Mouse (Mus musculus) mammary gland, adult 2 months (tissue): ENCODE data around the gene Efna3. TPM values are rescaled to one million over a fixed set of nuclear protein-coding genes. Genes with fewer than 3 reads are reported as not detected.

ENCODE experiments used
- polyA plus RNA-seq: library from polyadenylated mRNA; depleted of rRNA; stranded (reverse); fragments of >200 nt; gene quantifications from 2 replicates; pipeline ENCODE4 v1.2.3, GENCODE M21; 2012; ENCODE audit warnings: low replicate concordance; rRNA removed

Efna3 gene
- 8.6 and 12.4 TPM in 2 replicates for polyA plus RNA-seq

GRCm38 (mm10) chr3:89322514-89323165 lies at the start of gene Efna3:
TSS of gene Efna3 (minus strand) at chr3:89322965.

GRCm38 (mm10) chr3:89365153-89365485 lies 42.4 kb upstream of the Efna3 start, which contains the start of gene Dcst1:
TSS of gene Dcst1 (minus strand) at chr3:89365253.

GRCm38 (mm10) chr3:89361675-89362074 lies 38.9 kb upstream of the Efna3 start, which contains the start of gene Dcst2:
TSS of gene Dcst2 (plus strand) at chr3:89361975.

GRCm38 (mm10) chr3:89349869-89350501 lies 27.2 kb upstream of the Efna3 start, which contains the start of gene Adam15:
TSS of gene Adam15 (minus strand) at chr3:89349996.

GRCm38 (mm10) chr3:89337721-89338578 lies 15.2 kb upstream of the Efna3 start, which contains the start of gene Efna4:
TSS of gene Efna4 (minus strand) at chr3:89338028.

GRCm38 (mm10) chr3:89280606-89281511 lies 41.9 kb downstream of the Efna3 start, which contains the start of gene Efna1:
TSS of gene Efna1 (minus strand) at chr3:89281142.

GRCm38 (mm10) chr3:89270051-89270755 lies 52.6 kb downstream of the Efna3 start, which contains the start of gene Slc50a1:
TSS of gene Slc50a1 (minus strand) at chr3:89270570.

Other genes with a start within 250 kb of the Efna3 start
- gene Rusc1, start 229.7 kb downstream of the Efna3 start, polyA plus RNA-seq: 43.9 and 51.7 TPM in 2 replicates
- gene Gm43738, start 221.9 kb downstream of the Efna3 start, polyA plus RNA-seq: not detected in 2 replicates
- gene Fdps, start 221.0 kb downstream of the Efna3 start, polyA plus RNA-seq: 69.2 and 93.9 TPM in 2 replicates
- 1.2 TPM in 1 of 2 replicates, not detected in the other for gene Pklr, start 186.8 kb downstream of the Efna3 start, polyA plus RNA-seq
- gene Hcn3, start 162.8 kb downstream of the Efna3 start, polyA plus RNA-seq: 1.7 and 5.4 TPM in 2 replicates
- 52.1 and 77.2 TPM in 2 replicates for gene Clk2, start 158.2 kb downstream of the Efna3 start, polyA plus RNA-seq
- gene Scamp3, start 145.5 kb downstream of the Efna3 start, polyA plus RNA-seq: 149 and 198 TPM in 2 replicates
- 60.1 and 120 TPM in 2 replicates for gene Fam189b, start 139.8 kb downstream of the Efna3 start, polyA plus RNA-seq
- gene Gba, start 120.0 kb downstream of the Efna3 start, polyA plus RNA-seq: 64.0 and 119 TPM in 2 replicates
- 50.0 and 62.6 TPM in 2 replicates for gene Thbs3, start 107.8 kb downstream of the Efna3 start, polyA plus RNA-seq
- gene Mtx1, start 95.9 kb downstream of the Efna3 start, polyA plus RNA-seq: 162 and 208 TPM in 2 replicates
- gene Muc1, start 93.9 kb downstream of the Efna3 start, polyA plus RNA-seq: 12.4 and 14.5 TPM in 2 replicates
- gene Krtcap2, start 77.0 kb downstream of the Efna3 start, polyA plus RNA-seq: 189 and 281 TPM in 2 replicates
- 10.8 and 22.3 TPM in 2 replicates for gene Trim46, start 76.7 kb downstream of the Efna3 start, polyA plus RNA-seq
- gene Dpm3, start 63.6 kb downstream of the Efna3 start, polyA plus RNA-seq: 493 and 778 TPM in 2 replicates
- 258 and 285 TPM in 2 replicates for gene Slc50a1, start 52.4 kb downstream of the Efna3 start, polyA plus RNA-seq
- gene Efna1, start 41.8 kb downstream of the Efna3 start, polyA plus RNA-seq: 35.6 and 37.1 TPM in 2 replicates
- gene Efna4, start 15.1 kb upstream of the Efna3 start, polyA plus RNA-seq: 6.3 and 14.3 TPM in 2 replicates
- gene Adam15, start 27.0 kb upstream of the Efna3 start, polyA plus RNA-seq: 232 and 296 TPM in 2 replicates
- 2.8 and 6.0 TPM in 2 replicates for gene Dcst2, start 39.0 kb upstream of the Efna3 start, polyA plus RNA-seq
- 1.5 and 1.9 TPM in 2 replicates for gene Dcst1, start 42.3 kb upstream of the Efna3 start, polyA plus RNA-seq
- gene Zbtb7b, start 71.8 kb upstream of the Efna3 start, polyA plus RNA-seq: 77.1 and 147 TPM in 2 replicates
- 2.2 TPM in 1 of 2 replicates, not detected in the other for gene Lenep, start 79.8 kb upstream of the Efna3 start, polyA plus RNA-seq
- 50.9 and 64.9 TPM in 2 replicates for gene Flad1, start 88.9 kb upstream of the Efna3 start, polyA plus RNA-seq
- gene Cks1b, start 95.4 kb upstream of the Efna3 start, polyA plus RNA-seq: 18.1 and 21.4 TPM in 2 replicates
- 96.7 and 114 TPM in 2 replicates for gene Shc1, start 95.5 kb upstream of the Efna3 start, polyA plus RNA-seq
- gene Pygo2, start 107.2 kb upstream of the Efna3 start, polyA plus RNA-seq: 36.0 and 171 TPM in 2 replicates
- 54.5 and 82.1 TPM in 2 replicates for gene Pbxip1, start 113.7 kb upstream of the Efna3 start, polyA plus RNA-seq
- gene Pmvk, start 131.6 kb upstream of the Efna3 start, polyA plus RNA-seq: 44.4 and 46.6 TPM in 2 replicates
- gene Kcnn3, start 197.2 kb upstream of the Efna3 start, polyA plus RNA-seq: 4.8 and 5.5 TPM in 2 replicates